Mouse (Mus musculus) embryo, embryonic 9.5 days (tissue): Measurements from ENCODE around the gene Spata21.
A peak's percentile ranks its signal among the peaks of the same experiment; 100 is the strongest.

Source experiments
- DNase-seq: peaks from one replicate; pipeline ENCODE4 v3.0.0-alpha.2; 2017; ENCODE audit errors: extremely low spot score

Gene Spata21

GRCm38 (mm10) chr4:141088033-141088432 is at the start of gene Spata21:
Spata21 (plus strand) TSS chr4:141088333.
- DNase-seq, result no peak

GRCm38 (mm10) chr4:141041117-141041516 is 47.0 kb upstream of the Spata21 start:
- DNase-seq, result no peak

GRCm38 (mm10) chr4:141044816-141045215 is 43.3 kb upstream of the Spata21 start:
- peak; percentile 70 for DNase-seq

- DNase-seq, result no peak
Observed at GRCm38 (mm10) chr4:141048810-141049475, 39.2 kb upstream of the Spata21 start.

GRCm38 (mm10) chr4:141049476-141049835 is 38.7 kb upstream of the Spata21 start:
- DNase-seq, result peak; percentile 75

GRCm38 (mm10) chr4:141052442-141052841 is 35.7 kb upstream of the Spata21 start:
- DNase-seq, result no peak

- no peak for DNase-seq
Observed at GRCm38 (mm10) chr4:141053138-141053537, 35.0 kb upstream of the Spata21 start.

GRCm38 (mm10) chr4:141053568-141054161 is 34.5 kb upstream of the Spata21 start:
- peak; percentile 39 for DNase-seq

GRCm38 (mm10) chr4:141056970-141057369 is 31.2 kb upstream of the Spata21 start:
- DNase-seq, result no peak

- DNase-seq, result no peak
Observed at GRCm38 (mm10) chr4:141058835-141059234, 29.3 kb upstream of the Spata21 start.

GRCm38 (mm10) chr4:141059616-141060425 is 28.3 kb upstream of the Spata21 start:
- DNase-seq, result peak; percentile 39

- DNase-seq, result peak; percentile 100
Observed at GRCm38 (mm10) chr4:141060426-141061301, 27.5 kb upstream of the Spata21 start, which contains the start of gene Crocc. Crocc (minus strand) TSS chr4:141060550.

- no peak for DNase-seq
Observed at GRCm38 (mm10) chr4:141064104-141064659, 24.0 kb upstream of the Spata21 start.

GRCm38 (mm10) chr4:141065123-141065522 is 23.0 kb upstream of the Spata21 start:
- DNase-seq, result peak; percentile 83

GRCm38 (mm10) chr4:141066709-141067515 is 21.2 kb upstream of the Spata21 start:
- no peak for DNase-seq

- no peak for DNase-seq
Observed at GRCm38 (mm10) chr4:141067516-141068046, 20.6 kb upstream of the Spata21 start.

- no peak for DNase-seq
Observed at GRCm38 (mm10) chr4:141068655-141069054, 19.5 kb upstream of the Spata21 start.

- DNase-seq, result peak; percentile 38
Observed at GRCm38 (mm10) chr4:141069731-141070130, 18.4 kb upstream of the Spata21 start.

- no peak for DNase-seq
Observed at GRCm38 (mm10) chr4:141072502-141072901, 15.6 kb upstream of the Spata21 start.

- DNase-seq, result no peak
Observed at GRCm38 (mm10) chr4:141073661-141074060, 14.5 kb upstream of the Spata21 start.
